Mouse (Mus musculus) urinary bladder, postnatal 10 days (tissue): Measurements from ENCODE around the gene Tspyl3.
A peak's percentile ranks its signal among the peaks of the same experiment; 100 is the strongest.
"Not testable (repeated sequence)": the region's sequence is repeated elsewhere in the genome, so short reads cannot be mapped to it uniquely, and the experiment has no call there.

ENCODE experiments used
- DNase-seq: peaks from one replicate; pipeline ENCODE4 v3.0.0; 2022; ENCODE audit warnings: low spot score

Gene Tspyl3

DNA sequence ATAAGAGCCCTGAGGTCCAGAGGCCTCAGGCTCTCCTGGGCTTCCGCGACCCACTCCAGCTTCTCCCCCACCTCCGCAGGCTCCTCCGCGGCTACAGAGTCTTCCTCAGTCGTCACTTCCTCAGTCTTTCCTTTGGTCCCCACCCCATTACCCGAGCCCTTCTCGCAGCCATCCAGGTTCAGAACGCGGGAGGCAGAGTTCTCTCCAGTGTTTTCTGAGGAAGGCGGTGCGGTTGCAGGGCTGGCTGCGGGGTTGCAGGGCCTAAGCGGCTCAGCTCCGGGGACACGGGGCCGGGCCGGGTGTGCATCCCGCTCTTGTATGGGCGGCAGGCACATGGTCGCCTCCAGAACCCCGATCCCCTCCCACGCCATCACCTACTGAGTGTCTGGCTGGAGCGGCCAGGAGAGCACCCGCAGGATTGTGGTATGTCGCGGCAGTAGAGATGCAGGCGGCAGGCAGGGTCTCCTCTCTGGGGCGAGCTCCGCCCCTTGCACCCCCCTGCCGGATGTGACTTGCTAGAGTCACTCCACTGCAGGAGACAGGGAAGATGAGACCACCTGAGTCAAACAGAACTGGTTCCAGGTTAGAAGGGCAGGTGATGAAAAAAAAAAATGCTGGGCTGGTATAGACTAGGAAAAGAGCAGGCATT is at the start of gene Tspyl3:
Gene Tspyl3 (minus strand): TSS at position 496 of the 649 bp plus-strand sequence.
- DNase-seq = no peak

DNA sequence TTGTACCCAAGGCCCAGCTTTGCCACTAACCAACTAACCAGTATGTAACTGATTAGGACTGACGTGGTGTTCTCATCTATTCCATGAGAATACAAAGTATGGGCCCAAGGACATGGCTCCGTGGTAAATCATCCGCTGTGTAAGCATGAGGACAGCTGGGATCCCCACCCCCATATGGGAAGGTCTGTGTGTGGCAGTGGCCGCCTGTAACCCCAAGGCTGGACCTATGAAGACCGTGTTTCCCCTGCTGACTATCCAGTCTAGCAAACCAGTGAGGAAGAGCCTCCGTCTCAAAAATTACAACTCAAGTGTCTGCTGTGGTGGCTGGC is 49.6 kb upstream of the Tspyl3 start:
- no peak for DNase-seq

DNA sequence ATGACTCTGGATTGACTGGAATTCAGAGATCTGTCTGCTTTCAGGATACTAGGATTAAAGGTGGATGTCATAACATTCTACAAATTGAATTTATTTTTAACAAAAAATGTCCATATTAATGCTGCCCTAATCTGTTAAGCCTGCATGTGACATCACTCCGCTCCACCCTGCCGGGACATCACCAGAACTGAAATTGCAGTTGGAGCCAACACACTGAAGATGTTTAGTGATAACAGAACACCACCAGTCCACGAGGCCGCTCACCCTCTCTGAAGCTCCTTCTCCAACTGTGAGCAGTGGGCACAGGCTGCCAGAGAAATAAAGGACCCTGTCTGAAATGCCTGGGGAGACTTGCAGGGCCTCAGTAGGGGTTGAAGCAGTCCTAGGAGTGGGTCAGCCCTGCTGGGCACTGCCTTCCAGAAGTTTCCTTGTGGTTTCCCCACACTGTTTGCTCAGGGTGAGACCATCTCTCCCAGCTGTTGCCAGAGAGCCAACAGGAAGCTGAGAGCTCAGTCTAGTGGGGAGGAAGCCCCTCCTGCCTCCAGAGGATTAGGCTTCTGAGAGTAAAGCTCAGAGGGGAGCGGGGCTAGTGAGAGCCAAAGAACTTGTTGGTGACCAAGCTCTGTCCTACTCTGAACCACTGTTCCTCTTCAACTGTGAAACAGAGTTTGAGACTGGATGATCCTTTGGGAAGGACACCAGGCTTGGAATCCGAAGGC is 49.1 kb upstream of the Tspyl3 start:
- not testable (repeated sequence) for DNase-seq

DNA sequence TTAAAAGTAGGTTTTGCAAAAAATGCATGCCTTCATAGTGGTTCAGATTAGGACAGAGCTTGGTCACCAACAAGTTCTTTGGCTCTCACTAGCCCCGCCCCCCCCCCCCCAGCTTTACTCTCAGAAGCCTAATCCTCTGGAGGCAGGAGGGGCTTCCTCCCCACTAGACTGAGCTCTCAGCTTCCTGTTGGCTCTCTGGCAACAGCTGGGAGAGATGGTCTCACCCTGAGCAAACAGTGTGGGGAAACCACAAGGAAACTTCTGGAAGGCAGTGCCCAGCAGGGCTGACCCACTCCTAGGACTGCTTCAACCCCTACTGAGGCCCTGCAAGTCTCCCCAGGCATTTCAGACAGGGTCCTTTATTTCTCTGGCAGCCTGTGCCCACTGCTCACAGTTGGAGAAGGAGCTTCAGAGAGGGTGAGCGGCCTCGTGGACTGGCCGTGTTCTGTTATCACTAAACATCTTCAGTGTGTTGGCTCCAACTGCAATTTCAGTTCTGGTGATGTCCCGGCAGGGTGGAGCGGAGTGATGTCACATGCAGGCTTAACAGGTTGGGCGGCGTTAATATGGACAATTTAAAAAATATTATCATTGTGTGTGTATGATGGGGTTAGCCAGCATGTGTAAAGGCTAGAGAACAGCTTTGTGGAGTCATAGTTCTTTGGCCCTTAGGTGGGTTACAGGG is 45.1 kb upstream of the Tspyl3 start:
- not testable (repeated sequence) for DNase-seq

DNA sequence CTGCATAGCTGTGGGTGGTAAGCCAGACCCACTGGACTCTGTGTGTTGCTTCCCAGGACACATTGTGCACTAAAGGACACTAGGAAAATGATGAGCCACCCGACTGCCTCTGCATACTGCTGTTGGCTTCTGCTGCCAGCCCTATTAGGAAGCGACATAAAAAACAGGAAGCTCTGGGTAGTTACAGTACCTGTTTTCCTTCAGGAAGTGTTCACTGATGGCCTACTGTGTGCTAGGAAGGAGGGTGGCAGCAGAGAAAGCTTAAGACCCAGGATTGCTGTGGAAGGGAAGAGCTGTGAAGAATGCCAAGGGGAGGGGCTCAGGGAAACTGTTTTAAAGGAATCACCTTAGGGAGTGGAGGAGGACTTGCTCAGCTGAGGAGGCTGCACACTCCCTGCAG is 42.1 kb upstream of the Tspyl3 start:
- no peak for DNase-seq

DNA sequence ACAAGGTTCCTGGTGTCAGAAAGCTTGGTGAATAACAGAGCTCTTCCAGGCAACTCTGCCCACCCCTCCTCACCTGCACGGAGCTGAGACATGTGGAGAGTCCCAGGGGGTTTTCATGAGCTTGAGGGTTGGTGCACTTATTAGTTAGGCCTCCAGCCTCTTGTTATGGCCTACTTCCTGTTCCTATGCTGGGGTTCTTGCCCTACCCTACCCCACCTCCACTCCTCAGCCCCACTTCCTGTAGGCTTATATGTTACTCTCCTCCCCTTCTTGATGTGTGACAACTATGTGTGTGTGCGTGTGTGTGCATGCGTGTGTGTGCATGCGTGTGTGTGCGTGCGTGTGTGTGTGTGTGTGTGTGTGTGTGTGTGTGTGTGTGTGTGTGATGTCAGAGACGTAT is 37.8 kb upstream of the Tspyl3 start:
- DNase-seq = no peak

DNA sequence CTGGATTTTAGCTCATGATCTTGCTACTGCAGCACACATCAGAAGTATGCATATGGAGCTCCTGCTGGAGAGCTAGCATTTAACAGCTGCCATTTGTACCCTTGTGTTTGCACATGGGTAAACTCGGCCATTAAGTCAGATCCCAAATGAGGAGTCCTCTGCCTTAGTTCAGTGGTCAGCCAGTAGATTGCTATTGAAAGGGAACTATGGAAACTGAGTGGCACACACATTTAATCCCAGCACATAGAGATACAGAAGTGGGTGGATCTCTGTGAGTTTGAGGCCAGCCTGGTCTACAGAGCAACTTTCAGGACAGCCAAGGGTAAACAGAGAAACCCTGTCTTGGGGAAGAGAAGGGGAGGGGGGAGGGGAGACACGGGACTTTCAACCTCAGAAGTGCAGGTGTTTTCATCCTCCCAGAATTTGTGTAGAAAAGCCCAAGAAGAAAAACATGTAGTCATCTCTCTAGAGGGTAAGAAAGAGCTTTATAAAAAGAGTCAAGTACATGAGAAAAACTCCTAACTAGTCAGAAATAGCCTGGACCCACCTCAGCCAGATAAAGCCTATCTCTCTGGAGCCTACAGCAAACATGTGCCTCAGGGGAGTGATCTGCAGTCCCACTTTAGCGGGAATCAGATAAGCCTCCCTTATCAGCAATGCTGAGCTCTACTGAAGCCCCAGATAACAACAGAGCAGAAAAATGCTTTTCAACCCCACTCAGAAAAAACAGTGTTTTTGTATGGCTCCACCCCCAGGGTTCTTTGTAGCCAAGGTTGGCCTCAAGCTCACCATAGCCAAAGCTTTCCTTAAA is 34.8 kb upstream of the Tspyl3 start:
- no peak for DNase-seq

DNA sequence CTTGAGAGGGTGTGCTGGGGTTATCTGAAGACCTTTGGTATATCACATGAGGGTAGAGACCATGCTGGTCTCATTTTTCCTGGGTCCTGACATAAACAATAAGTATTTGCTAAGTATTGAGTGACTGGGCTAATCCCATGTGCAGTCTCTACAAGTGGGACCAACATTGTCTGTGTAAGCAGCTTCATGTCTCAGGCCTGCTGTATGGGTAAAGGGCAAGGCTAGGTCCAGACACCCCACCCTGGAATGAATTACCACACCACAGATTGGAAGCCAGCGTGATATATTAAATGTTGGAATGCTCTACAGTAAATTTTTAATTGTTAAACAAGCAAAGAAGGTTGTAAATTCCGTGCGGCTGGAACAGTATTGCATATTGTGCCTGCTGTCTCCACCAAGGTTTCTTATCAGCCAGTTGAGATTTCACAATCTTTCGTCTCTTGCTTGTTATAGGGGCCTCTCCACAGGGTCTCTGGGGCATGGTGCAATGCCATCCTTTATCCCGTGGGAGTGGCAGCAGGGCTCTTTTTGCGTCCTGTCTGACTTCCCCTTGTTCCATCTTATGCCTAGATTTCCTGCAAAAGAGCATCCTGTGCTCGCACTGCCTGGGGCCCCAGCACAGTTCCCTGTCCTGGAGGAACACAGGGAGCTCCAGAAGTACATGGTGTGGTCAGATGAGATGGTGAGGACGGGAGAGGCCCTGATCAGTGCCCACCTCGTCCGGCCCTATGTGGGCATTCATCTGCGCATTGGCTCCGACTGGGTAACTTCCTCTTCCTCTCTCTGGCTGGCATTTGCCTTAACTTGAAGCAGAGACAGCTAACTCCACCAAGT is 34.0 kb upstream of the Tspyl3 start:
- no peak for DNase-seq

DNA sequence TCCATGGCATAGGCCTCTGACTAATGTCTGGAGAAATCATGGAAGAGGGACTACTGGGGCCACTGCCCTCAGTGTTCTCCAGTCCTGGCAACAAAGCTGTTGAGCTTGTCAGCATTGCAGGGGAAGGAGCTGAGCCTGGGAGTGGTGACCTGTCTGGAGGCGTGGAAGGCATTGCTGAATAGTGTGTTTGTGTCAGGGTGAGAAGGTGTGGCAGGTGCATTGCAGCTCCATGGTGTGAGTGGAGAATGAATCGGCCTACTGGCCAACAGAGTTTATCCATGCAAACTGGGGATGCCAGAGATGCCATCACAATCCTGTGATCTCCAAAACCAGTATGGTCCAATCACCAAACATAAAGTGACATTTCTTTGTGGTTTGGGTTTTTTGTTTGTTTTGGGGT is 31.4 kb upstream of the Tspyl3 start:
- DNase-seq = no peak

DNA sequence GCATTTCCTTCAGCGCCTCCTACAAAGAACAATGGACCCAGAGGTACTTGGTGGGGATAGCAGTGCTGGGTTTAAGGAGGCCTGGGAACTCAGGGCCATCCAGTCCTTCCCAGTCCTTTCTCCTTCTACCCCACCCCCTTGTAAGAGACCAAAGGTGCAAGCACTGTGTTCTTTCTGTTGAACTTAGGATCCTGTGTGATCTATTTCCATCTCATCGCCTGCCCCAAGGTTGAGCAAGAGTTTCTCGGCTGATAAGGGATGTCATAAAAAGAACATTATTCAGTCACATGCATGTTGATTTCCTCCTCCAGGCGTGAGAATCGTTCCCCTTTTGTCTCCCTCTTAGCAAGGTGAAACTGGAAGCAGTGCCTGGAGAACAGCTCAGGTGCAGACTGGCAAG is 24.5 kb upstream of the Tspyl3 start:
- no peak for DNase-seq

DNA sequence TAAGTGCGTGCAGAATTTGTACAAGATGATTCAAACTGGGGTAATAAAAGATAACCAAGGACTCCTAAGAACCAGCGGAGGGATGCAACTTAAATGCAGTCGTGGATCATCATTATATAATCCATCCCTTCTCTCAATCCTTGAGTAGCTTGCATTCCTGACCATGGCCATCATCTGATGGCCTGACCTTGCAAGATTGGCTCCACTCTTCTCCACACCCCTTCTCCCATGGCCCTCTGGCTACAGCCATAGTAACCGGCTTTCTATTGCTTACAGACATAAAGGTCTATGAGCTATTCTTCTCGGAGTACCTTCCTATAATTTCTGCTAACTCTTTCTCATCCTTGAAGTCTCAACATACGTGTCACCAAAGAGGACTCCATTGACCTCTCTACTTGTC is 16.9 kb upstream of the Tspyl3 start:
- DNase-seq = no peak

DNA sequence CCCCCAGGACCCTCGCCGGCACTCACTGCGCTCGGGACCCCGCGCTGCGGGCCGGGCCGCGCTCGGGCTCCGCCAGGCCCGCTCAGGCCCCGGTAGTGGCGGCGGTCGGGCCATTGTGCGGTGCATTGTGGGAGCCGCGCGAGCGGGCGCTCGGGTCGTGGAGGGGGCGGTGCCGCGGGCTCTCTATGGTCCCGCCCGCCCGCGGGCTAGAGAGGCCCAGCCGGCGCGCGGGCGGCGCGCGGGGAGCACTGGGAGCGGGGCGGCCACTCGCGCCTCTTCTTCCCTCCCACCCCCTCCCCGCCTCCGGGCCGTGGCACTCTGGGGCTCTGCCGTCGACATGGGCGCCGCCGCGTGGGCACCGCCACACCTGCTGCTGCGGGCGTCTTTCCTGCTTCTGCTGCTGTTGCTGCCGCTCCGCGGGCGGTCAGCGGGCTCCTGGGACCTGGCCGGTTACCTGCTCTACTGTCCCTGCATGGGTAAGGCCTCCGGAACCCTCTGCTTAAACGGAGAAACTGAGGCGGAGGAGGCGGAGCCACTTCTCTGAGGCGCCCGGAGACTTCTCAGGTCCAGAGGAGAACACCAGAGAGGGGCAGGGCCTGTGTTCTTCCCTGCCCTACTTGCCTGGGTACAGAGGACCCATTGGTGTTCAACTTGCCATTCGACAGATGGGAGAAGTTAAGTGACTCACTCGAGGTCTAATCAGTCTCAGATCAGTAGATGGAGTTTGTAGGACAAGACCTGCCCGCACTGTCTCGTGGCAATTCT is 16.2 kb upstream of the Tspyl3 start, which contains the start of the genes Plagl2 and Pofut1:
Gene Plagl2 (minus strand): TSS at position 177 of the 765 bp plus-strand sequence.
Gene Pofut1 (plus strand): TSS at position 284 of the 765 bp plus-strand sequence.
- DNase-seq = peak; percentile 63

DNA sequence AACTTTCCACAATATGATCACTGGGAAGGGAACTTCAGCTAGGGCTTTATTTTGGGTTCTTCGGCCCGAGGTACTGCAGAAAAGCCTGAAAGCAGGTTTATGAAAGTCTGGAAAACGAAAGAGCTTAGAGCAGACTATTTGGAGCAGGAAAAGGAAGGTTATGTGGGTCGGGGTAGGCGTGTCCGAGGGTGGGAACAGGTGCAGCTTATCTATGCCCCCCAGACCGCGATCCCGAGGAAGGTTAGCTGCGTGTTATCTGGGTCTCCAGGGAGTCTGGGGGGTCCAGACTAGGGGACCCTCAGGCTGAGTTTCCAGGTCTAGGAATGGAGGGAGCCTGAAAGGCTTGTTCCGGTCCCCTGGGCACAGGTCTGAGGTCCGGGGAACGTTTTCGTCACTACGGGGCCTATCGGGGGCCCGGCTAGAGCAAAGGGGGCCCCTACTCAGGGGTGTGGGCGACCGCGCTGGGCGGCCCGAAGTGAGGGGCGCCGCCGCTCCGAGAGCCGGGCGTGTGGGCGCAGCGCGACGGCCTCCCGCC is 15.5 kb upstream of the Tspyl3 start:
- DNase-seq = no peak

DNA sequence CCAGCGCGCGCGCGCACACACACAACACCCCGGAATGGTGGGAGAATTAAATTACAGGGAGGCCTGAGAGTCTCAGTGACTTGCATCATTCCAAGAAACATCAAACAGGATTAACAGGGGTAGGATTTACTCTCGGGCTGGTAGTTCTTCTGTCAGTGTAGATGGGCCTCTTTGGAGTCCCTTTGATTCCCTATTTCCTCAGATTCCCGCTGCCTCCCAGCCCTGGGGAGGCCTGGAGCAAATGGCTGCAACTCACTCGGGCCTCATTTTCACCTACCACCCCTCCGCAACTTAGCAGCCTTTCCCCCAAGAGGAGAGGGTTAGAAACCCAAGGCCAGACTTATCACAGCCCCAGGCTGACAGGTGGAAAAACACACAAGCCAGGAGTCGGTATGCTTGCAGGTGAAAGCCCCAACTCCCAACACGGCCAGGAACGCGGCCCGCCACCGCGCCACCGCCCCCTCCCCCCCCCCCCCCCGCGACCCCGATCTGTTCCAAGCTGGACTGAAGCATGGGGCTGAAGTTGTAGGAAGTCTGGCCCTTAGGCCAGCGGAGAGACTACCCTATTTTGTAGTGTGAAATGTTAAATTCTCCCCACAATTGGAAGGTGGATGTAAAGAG is 14.7 kb upstream of the Tspyl3 start:
- DNase-seq = no peak

DNA sequence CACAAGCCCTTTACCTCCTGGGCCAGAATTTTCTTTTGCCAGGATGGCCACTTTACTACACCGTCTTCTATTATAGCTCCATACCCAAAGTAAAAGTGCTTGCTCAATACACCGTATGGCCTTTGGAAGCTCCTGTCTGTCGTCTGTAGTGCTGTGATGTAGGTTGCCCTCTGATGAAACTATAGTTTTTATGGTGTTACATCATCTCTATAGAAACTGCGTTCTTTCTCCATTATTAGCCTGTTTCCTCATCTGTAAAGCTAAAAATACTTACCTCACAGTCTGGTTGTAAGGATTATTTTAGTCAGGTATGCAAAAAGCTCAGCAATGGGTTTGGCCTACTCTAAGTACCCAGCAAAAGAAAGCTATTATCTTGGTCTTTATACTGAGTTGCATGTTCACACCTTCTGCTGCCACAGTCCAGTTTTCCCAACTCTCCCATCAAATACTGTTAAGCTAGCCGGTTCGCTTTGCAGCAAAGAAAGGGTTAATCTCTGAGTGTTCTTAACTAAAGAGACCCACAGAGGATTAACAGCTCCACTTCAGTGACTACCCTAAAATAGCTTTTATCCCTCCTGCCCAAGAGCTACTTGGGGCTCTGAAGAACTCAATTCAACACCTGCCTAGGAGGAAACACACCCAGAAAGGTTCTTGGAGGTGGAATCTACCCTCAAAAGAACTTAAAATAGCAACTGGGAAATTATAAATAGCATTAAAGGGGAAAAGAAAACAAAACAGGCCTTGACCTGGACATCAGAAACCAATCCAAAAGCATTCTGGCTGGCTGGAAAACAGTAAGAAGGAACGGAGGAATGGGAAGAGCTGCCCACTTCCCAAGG is 14.0 kb upstream of the Tspyl3 start:
- no peak for DNase-seq

DNA sequence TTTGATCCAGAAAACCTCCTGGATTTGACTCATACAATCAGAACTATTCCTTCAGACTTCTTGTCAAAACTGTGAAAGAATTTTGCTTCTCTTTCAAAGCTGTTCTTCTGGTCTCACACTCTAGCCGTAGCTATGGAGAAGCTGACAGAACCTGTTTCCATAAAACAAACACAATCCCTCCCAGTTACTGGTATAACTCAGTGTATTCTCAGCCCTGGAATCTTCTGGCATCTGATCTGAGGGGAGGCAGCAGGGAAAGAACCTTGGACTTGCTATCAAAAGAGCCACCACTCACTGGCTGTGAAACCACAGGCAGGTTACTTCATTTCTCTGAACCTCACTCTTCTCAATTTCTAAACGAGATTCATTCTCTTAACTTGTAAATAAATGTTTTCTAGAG is 13.2 kb upstream of the Tspyl3 start:
- DNase-seq = no peak

DNA sequence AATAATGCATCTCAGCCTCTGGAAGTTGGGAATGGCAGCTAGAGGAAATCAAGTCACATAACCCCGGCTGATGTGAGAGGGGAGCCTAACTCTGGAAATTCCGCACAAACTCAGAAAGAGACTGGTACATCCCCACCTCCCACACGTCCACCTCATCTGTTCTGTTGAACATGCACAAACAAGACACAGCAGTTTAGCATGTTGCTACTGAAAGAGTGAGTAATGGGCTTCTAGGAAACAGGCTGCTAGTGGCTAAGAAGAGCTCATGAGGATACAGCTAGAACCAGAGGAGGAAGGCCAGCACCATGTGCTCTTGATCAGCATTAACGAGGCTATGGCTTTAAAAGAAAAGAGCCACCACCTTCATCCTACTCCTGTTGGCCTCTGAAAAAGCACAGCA is 12.7 kb upstream of the Tspyl3 start:
- no peak for DNase-seq

DNA sequence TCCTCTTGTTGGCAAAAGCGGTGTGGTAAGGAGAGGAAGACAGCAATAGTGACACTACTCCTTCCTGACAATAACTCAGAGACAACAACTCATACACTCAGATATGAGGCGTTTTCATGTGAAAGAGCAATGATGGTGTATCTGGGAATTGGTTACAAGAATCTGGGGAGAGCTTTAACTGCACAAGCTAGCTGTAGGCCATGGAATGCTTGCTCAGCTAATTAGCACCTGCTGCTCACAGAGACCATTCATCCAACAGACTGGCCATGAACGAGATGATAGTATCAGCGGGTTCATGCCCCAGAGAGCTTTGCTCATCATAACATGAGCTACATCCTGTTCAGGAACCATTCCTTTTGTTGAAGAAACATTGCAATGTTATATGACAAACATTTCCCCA is 12.0 kb upstream of the Tspyl3 start:
- DNase-seq = no peak

DNA sequence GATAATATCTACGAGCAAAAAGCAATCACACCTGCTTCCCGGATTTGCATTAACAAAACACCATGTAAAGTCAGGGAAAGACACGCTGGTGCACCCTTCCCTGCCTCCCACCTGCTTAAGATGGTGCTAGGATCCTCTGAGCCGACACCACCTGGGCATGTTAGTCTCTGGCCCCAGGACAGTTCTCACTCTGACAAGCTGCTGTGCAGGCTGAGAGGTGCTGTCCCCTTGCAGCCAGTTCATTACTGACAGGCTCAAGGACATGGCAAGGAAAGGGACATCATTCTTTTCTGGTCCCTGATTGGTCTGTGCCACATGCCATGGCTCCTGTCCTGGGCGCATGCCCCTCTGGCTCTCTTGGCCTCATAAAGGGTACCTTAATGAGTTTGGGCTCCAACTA is 3.3 kb upstream of the Tspyl3 start:
- no peak for DNase-seq
